Mouse (Mus musculus) hindbrain, postnatal 0 days (tissue): ENCODE data around the gene Krtap4-13. TPM values are rescaled to one million over a fixed set of nuclear protein-coding genes. Genes with fewer than 3 reads are reported as not detected.
"Not testable (repeated sequence)": the region's sequence is repeated elsewhere in the genome, so short reads cannot be mapped to it uniquely, and the experiment has no call there.

ENCODE experiments used
- ATAC-seq: fragments of 200-750 bp; cut with Nextera tagmentation; 2 replicates; pipeline ENCODE4 v1.8.0; 2017; ENCODE audit warnings: mild to moderate bottlenecking, moderate TSS enrichment, moderate library complexity
- DNase-seq: peaks from one replicate; pipeline ENCODE4 v3.0.0-alpha.2; 2015; ENCODE audit warnings: low spot score
- H3K27ac ChIP-seq: fragments of 300-500 bp; sonication (generic); 2 replicates; pipeline ENCODE4 v1.5.1; 2014; ENCODE audit warnings: mild to moderate bottlenecking
- H3K27me3 ChIP-seq: fragments of 300-500 bp; sonication (generic); 2 replicates; pipeline ENCODE4 v1.6.1; 2014; ENCODE audit warnings: low read length, mixed read lengths; ENCODE audit not compliant: insufficient read depth
- H3K36me3 ChIP-seq: fragments of 300-500 bp; sonication (generic); 2 replicates; pipeline ENCODE4 v1.6.1; 2014; ENCODE audit warnings: low read length, mixed read lengths; ENCODE audit not compliant: insufficient read depth
- H3K4me1 ChIP-seq: fragments of 300-500 bp; sonication (generic); 2 replicates; pipeline ENCODE4 v1.6.1; 2014; ENCODE audit warnings: antibody characterized with exemption, low read length, mixed read lengths; ENCODE audit not compliant: insufficient read depth
- H3K4me2 ChIP-seq: fragments of 300-500 bp; sonication (generic); 2 replicates; pipeline ENCODE4 v1.6.1; 2014; ENCODE audit warnings: low read depth, mild to moderate bottlenecking, low read length, moderate library complexity, mixed read lengths
- H3K4me3 ChIP-seq: fragments of 300-500 bp; sonication (generic); 2 replicates; pipeline ENCODE4 v1.5.1; 2014; ENCODE audit warnings: low read length
- H3K9ac ChIP-seq: fragments of 300-500 bp; sonication (generic); replicated peaks from 2 replicates; pipeline ENCODE4 v1.6.1; 2014; ENCODE audit warnings: mild to moderate bottlenecking, low read length, moderate library complexity, mixed read lengths
- H3K9me3 ChIP-seq: fragments of 300-500 bp; sonication (generic); 2 replicates; pipeline ENCODE4 v1.6.1; 2016; ENCODE audit warnings: low read length, mixed read lengths
- CTCF ChIP-seq: IDR thresholded peaks from 2 replicates; pipeline ENCODE4 v1.5.1; 2016; ENCODE audit warnings: antibody characterized with exemption, control low read depth, low read depth
- WGBS: fragments of 180-500 bp; shearing (Covaris S2); extraction: QIAGEN DNeasy Blood & Tissue Kit; methylation state at CpG from one replicate; pipeline ENCODE4 v1.1.7; 2014; 5-methylcytosine and 5-hydroxymethylcytosine counted together
- polyA plus RNA-seq: library from polyadenylated mRNA; unstranded; fragments of >200 nt; fragmentation: Nextera tagmentation; extraction: Ambion mirVana; gene quantifications from 2 replicates; pipeline ENCODE4 v1.2.1, GENCODE M21; 2015
- total RNA-seq: library from RNA; depleted of rRNA; stranded (reverse); fragments of >200 nt; gene quantifications from 2 replicates; pipeline ENCODE4 v1.2.3, GENCODE M21; 2014

Gene Krtap4-13
- total and polyA plus RNA-seq, 2 experiments from 2014 or later: not detected

- DNase-seq: no peak
- H3K36me3 ChIP-seq: no peaks in the 10 kb centered on the region
- H3K9me3 ChIP-seq: no peaks in the 10 kb centered on the region
- no peak for ATAC-seq
- H3K4me2 ChIP-seq: no peak within 1 kb of the TSS
- H3K27me3 ChIP-seq: no peaks in the 10 kb centered on the region
- TF ChIP-seq CTCF: no peak
- WGBS: 61% methylated on average over 1 of the region's 1 CpGs
- H3K27ac ChIP-seq: no peak within 1 kb of the TSS
- H3K4me3 ChIP-seq: no peak within 1 kb of the TSS
- no peak within 1 kb of the TSS for H3K9ac ChIP-seq
- H3K4me1 ChIP-seq: no peaks in the 10 kb centered on the region
These were observed 28.3 kb upstream of the Krtap4-13 start, which contains the start of gene 2300003K06Rik for GRCm38 (mm10) chr11:99837966-99838365. Gene 2300003K06Rik (minus strand): TSS chr11:99838066.

GRCm38 (mm10) chr11:99815566-99815965 is 5.9 kb upstream of the Krtap4-13 start, which contains the start of gene Gm11564:
Gene Gm11564 (minus strand): TSS chr11:99815666.
- H3K4me3 ChIP-seq, H3K4me2 ChIP-seq, H3K9me3 ChIP-seq, H3K36me3 ChIP-seq, ATAC-seq, H3K27me3 ChIP-seq, H3K27ac ChIP-seq, H3K4me1 ChIP-seq, DNase-seq, H3K9ac ChIP-seq: not testable (repeated sequence)
- WGBS: 95% methylated on average over 2 of the region's 2 CpGs

- H3K9me3 ChIP-seq, H3K27me3 ChIP-seq, H3K9ac ChIP-seq, H3K4me1 ChIP-seq, H3K36me3 ChIP-seq, H3K4me2 ChIP-seq, DNase-seq, H3K27ac ChIP-seq, ATAC-seq, H3K4me3 ChIP-seq: not testable (repeated sequence)
- no CpG with 5 or more reads among the region's 1 CpGs for WGBS
These were observed 5.3 kb downstream of the Krtap4-13 start, which contains the start of gene Gm11554 for GRCm38 (mm10) chr11:99804346-99804745. Gene Gm11554 (minus strand): TSS chr11:99804446.

GRCm38 (mm10) chr11:99798832-99799231 is 10.9 kb downstream of the Krtap4-13 start, which contains the start of gene Gm11569:
Gene Gm11569 (minus strand): TSS chr11:99798932.
- H3K4me1 ChIP-seq, H3K4me3 ChIP-seq, H3K9ac ChIP-seq, DNase-seq, ATAC-seq, H3K36me3 ChIP-seq, H3K9me3 ChIP-seq, H3K27ac ChIP-seq, H3K4me2 ChIP-seq, H3K27me3 ChIP-seq: not testable (repeated sequence)
- WGBS: no CpG with 5 or more reads among the region's 1 CpGs

- ATAC-seq: no peak
- no peaks in the 10 kb centered on the region for H3K27me3 ChIP-seq
- H3K9ac ChIP-seq: no peak within 1 kb of the TSS
- H3K27ac ChIP-seq: no peak within 1 kb of the TSS
- no peaks in the 10 kb centered on the region for H3K36me3 ChIP-seq
- H3K9me3 ChIP-seq: no peaks in the 10 kb centered on the region
- no peak for TF ChIP-seq CTCF
- 90% methylated on average over 2 of the region's 2 CpGs for WGBS
- H3K4me1 ChIP-seq: no peaks in the 10 kb centered on the region
- DNase-seq: no peak
- H3K4me2 ChIP-seq: no peak within 1 kb of the TSS
- no peak within 1 kb of the TSS for H3K4me3 ChIP-seq
These were observed 16.3 kb downstream of the Krtap4-13 start, which contains the start of gene Gm11596 for GRCm38 (mm10) chr11:99793367-99793766. Gene Gm11596 (minus strand): TSS chr11:99793467.

- DNase-seq, H3K4me2 ChIP-seq, H3K27me3 ChIP-seq, H3K9me3 ChIP-seq, H3K36me3 ChIP-seq, H3K9ac ChIP-seq, H3K27ac ChIP-seq, H3K4me1 ChIP-seq, ATAC-seq, H3K4me3 ChIP-seq: not testable (repeated sequence)
These were observed 24.8 kb downstream of the Krtap4-13 start, which contains the start of gene Krtap4-9 for GRCm38 (mm10) chr11:99784900-99785299. Gene Krtap4-9 (plus strand): TSS chr11:99785200.

GRCm38 (mm10) chr11:99780604-99781003 is 29.1 kb downstream of the Krtap4-13 start, which contains the start of gene Krtap4-8:
Gene Krtap4-8 (minus strand): TSS chr11:99780704.
- H3K27ac ChIP-seq: no peak within 1 kb of the TSS

More at GRCm38 (mm10) chr11:99780604-99781003, 29.1 kb downstream of the Krtap4-13 start, which contains the start of gene Krtap4-8:
- Histone ChIP-seq H3K4me1 (no peaks in the 10 kb centered on the region), H3K4me3 (no peak within 1 kb of the TSS), H3K36me3 (no peaks in the 10 kb centered on the region), H3K9me3 (no peaks in the 10 kb centered on the region), H3K9ac (no peak within 1 kb of the TSS), H3K27me3 (no peaks in the 10 kb centered on the region), H3K4me2 (no peak within 1 kb of the TSS)
- DNase-seq: no peak
- 94% methylated on average over 2 of the region's 2 CpGs for WGBS
- ATAC-seq: no peak
- TF ChIP-seq CTCF: no peak
